Mouse (Mus musculus) layer of hippocampus, postnatal 25 days (tissue): ENCODE measurements around the gene Trim75. TPM values are rescaled to one million over a fixed set of nuclear protein-coding genes. Genes with fewer than 3 reads are reported as not detected.
"Not testable (repeated sequence)": the region's sequence is repeated elsewhere in the genome, so short reads cannot be mapped to it uniquely, and the experiment has no call there.

ENCODE experiments used
- DNase-seq, 2 experiments: peaks; one replicate each; pipeline ENCODE4 v3.0.0; 2022; ENCODE audit warnings: mixed read lengths in 2 of 2, low spot score in 1 of 2; ENCODE audit errors: extremely low spot score in 1 of 2
- total RNA-seq, 2 experiments: library from RNA; stranded (reverse); gene quantifications; 2 replicates each; pipeline ENCODE4 v1.2.3; 2021

The Trim75 gene
- not detected for total RNA-seq

- no peak for DNase-seq
These were observed at the start of gene Trim75 for GRCm38 (mm10) chr8:64987731-64988130. Gene Trim75, minus strand, starts transcription at chr8:64987831.

- no peak for DNase-seq
These were observed 49.5 kb upstream of the Trim75 start, which contains the start of gene Apela for GRCm38 (mm10) chr8:65037117-65037533. Gene Apela, minus strand, starts transcription at chr8:65037336.

DNA sequence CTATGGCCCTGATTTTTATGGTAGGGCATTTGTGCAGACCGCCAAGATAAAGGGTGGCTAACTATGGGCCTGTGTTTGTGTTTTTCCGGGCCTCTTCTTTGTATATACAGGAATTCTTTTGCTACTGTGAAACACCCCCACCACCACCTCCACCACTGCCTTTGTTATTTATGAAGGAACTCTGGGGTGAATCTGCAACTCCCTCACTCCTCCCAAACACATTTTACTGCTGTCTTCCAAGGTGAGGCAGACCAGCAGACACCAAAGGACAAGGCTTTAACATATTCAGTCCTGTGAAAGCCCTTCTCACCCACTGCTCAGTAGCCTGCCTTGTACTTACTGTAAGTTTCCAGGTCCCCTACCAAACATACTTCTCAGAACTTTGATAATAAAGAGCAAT is 46.5 kb upstream of the Trim75 start:
- DNase-seq: no peak

DNA sequence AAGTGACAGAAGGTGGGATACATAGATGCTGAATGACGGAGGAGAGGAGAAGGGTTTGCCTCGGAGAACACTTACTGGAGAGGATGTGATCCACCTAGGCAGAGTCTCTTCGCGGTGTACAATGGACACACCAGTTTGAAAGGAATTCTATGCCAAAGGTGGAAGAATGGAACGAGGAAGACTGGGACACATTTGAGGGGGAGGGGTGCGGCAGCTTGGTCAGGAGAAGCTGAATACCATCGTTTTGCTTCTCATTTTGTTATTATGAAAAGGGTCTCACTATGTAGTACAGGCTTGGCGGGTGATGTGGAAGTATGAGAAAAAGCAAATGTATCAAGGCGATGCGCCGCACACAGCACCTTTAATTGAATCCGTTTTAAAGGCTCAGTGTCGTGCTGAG is 45.4 kb upstream of the Trim75 start:
- DNase-seq: no peak

DNA sequence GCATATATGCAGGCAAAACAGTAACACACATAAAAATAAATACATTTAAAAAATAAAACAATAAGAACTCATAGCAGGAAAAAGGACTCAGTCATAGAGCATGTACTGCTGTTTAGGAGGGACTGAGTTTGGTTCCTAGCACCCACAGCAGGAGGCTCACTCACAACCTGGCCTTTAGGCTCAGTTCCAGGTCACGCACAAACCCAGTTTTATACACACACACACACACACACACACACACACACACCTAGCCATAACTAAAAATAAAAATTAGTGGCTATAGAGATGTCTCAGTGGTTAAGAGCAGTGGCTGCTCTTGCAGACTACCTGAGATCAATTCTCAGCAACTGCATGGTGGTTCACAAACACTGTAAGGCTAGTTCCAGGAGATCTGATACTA is 44.5 kb upstream of the Trim75 start:
- DNase-seq: no peak

DNA sequence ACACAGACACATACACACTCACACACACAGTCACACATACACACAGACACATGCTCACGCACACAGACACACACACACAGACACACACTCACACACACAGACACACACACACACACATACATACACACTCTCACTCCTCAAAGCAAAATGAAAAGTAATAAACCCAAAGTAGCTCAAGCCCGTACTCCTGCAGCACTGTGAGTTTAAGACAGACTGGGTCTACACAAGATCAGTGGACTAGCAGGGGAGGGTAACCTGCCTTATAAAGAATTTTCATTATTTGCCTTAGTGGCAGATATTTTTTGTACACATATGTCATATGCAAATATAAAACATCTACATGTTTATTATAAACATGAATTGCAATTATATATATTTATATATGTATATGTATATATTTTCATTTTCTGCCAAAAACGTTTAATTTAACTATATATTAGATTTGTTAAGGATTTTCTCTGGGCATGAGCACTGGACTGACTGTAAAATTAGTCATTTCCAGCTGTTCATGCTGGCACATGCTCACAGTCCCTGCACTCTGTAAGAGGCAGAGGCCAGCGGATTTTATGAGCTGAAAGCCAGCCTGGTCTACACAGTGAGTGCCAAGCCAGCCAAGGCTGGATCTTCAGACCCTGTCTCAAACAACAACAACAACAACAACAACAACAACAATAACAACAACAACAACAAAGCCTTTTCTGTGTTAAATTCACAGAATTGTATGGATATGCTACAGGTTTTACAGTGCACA is 43.3 kb upstream of the Trim75 start:
- DNase-seq: no peak

GRCm38 (mm10) chr8:65029776-65030175 is 42.1 kb upstream of the Trim75 start:
- DNase-seq: no peak

GRCm38 (mm10) chr8:65028959-65029686 is 41.5 kb upstream of the Trim75 start:
- no peak for DNase-seq

DNA sequence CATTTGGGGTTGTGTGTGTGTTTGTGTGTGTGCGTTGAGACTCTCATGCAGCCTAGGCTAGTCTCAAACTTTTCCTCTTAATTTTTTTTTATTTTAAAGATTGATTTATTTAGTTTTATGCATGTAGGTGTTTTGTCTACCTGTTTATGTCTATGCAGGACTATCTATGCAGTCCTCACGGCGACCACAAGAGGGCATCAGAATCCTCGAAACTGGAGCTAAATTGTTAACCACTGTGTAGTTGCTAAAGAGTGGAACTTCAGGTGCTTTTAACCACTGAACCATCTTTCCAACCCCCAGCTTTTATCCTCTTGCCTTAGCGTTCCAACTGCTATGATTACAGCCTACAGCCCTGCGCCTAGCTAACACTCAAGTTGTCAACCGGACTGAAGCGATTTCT is 34.9 kb upstream of the Trim75 start:
- DNase-seq: peak; percentile 62 to 89

DNA sequence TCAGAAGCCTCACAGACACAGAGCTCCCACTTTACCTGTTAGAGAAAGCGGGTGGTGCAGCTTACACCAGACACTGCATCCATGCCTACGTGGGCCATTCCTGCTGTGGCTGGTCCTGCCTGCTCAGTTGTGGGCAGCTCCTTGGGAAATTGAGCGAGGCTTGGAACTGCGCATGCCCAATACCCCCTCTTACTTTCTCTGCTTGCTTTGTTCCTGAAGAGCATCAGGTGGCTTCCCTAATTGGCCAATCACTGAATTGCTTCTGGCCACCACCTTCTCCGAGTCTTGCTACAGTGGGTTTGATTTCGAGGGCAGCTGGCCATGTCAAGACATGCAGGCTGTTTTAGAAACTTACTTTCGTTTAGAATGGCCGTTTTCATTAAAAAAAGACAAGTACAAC is 30.8 kb upstream of the Trim75 start, which contains the start of the genes Trim61 and Trim60:
Gene Trim61 (minus strand): TSS at position 101 of the 400 bp plus-strand sequence.
Gene Trim60 (minus strand): TSS at position 162 of the 400 bp plus-strand sequence.
- DNase-seq: no peak

DNA sequence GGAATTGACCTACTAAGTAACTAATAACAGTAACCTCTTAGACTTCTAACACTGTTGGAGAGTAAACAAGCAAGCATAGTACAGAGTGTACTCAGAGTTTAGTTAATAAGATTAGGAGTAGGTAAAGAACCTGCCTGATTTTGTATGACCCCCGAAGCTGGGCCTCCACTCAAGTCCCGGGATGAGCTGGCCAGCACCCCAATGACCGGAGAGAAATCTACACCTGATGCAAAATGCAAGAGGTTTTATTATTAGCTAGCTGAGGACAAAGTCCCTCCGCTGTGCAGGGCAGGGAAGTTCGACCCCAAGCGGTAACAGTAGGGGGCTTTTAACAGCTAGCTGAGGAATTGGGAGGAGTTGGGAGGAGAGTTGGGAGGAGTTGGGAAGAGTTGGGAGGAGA is 20.0 kb upstream of the Trim75 start:
- not testable (repeated sequence) for DNase-seq

- no peak for DNase-seq
These were observed 11.3 kb upstream of the Trim75 start for GRCm38 (mm10) chr8:64998806-64999365.

- DNase-seq: no peak
These were observed 4.3 kb downstream of the Trim75 start for GRCm38 (mm10) chr8:64983150-64983897.

DNA sequence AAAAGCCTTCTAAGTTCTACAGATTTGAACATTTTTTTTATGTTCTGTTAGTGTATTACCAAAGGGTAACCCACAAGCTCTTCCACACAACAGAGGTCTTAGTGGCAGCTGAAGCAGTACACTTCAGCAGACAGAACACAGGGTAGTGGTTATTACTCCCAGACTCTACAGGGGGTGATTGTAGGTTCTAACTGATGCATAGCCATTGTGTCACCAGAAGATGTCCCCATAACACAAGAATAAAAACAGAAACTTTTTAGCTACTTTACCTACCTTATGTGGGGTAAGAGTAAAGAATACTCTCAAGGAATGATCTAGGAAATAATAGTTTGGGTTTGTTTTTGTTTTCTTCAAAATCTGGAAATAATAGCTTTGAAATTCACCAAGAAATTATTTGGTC is 24.8 kb downstream of the Trim75 start:
- no peak for DNase-seq

DNA sequence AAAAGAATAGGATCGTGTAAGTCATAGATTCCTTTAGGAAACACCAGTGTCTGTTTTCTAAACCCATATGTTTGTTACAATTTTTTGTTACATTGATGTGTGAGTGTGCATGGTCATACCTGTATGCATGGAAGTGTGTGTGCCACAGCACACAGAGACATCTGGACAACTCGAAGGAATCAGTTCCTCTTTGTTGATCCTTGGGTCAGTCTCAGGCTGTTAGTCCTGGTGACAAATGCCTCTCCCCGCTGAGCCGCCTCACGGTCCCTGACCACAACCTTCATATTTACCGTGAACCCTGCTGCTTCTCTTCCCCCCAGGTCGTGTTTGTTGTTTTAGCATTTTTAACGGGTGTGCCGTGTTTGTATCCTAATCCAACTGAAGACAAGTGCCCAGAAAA is 28.6 kb downstream of the Trim75 start:
- DNase-seq: no peak

- DNase-seq: no peak
These were observed 35.5 kb downstream of the Trim75 start for GRCm38 (mm10) chr8:64952101-64952500.

- DNase-seq: no peak
These were observed 39.3 kb downstream of the Trim75 start for GRCm38 (mm10) chr8:64948371-64948770.

DNA sequence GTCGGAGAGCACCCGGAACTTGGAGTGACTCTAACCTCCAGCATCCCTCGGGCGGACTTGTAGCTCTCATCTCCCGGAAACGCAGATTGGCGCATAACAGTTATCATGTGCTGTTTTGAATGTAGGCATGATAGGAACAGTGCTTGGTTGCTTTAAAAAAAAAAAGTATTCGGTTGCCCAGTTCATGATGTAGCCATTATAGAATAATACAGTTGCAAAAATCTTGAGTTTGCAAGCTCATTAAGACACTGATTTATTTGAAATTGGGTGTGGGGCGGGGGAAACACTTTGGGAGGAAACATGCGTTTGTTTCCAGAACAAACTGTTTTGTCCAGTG is 40.0 kb downstream of the Trim75 start:
- DNase-seq: no peak

DNA sequence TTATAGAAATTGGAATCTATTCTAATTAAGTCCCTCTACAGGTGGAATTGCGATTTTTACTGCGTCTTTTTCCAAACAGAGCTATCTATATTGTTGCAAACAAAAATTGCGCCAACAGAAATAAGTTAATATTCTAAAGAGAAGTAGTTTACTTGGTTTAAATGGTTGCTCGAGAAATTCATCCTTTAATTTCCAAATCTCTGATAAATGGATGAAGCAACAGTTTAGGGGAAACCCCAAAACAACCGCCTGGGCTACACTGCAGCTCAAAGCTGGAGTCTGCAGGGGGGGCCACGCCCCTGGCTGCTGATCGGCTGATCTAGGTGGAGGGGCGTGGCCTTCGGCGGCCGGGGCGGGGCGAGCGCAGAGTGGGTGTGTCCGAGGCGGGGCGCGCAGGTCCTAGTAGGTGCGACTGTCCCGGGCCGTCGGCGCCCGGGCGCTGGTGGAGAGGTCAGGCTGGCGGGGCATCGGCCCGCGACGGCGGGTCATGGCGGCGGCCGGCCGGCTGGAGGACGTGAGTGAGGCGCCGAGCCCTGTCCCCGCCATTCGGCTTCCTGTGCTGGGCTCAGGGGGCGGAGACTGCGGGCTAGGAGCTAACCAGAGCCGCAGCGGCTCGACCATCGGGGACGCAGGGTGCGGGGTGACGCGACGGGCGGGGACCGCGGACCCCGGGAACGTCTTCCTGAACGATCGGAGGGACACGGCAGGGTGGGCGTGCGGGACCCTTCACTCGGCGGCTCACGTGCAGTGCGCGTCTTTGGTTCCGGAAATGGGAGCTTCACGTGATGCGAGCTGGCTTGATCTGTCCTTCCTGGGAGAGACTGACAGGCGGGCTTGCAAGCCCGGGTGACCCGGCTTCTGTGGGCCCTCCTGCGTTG is 40.6 kb downstream of the Trim75 start, which contains the start of gene Tmem192:
Gene Tmem192 (plus strand): TSS at position 366 of the 878 bp plus-strand sequence.
- DNase-seq: peak; percentile 86 to 95

- no peak for DNase-seq
These were observed 41.2 kb downstream of the Trim75 start for GRCm38 (mm10) chr8:64946441-64946819.
